Mouse (Mus musculus): ENCODE results near the gene Sardh. TPM values are rescaled to one million over a fixed set of nuclear protein-coding genes. Genes with fewer than 3 reads are reported as not detected.

Sardh gene
- polyA plus RNA-seq, 1 experiment from 2014 or later: 9.5 TPM

DNA sequence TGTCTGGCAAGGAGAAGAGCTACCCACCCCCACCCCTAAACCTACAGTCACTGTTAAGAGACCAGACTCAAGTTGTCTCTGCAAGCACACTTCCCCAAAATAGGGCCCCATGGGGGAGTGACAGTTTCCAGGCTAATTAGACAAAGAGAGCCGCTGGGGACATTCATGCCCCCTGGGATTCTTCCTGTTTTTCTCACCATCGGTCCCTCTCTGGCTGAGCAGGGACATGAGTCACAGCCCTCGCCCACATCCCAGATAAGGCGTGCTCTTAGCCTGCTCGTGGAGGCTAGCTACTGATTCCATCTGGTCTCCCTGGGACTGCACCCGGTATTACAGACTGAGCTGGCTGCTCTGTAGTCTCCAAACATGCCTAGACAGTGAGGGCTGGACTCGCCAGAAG lies 15.8 kb downstream of the Sardh start:
- no peak overlapping the region for H3K4me2 ChIP-seq (ENCODE audit: low read depth, low read length)
- H3K4me3 ChIP-seq (ENCODE audit: low read length): no peak overlapping the region
- no peak; the same call in 1 of the 2 replicates for ATAC-seq
- H3K36me3 ChIP-seq (ENCODE audit: control insufficient read depth, insufficient read depth, low read length): no peaks in the 10 kb centered on the region
- 0 out of 2 replicates have a peak overlapping the region, but pooled peaks have one; percentile 14 for H3K27ac ChIP-seq (ENCODE audit: low read length)
- no peak overlapping the region for H3K9ac ChIP-seq (ENCODE audit: low read depth, low read length)
- no peaks in the 10 kb centered on the region for H3K27me3 ChIP-seq (replicated peaks; ENCODE audit: control insufficient read depth, insufficient read depth, low read length)
- no peaks in the 10 kb centered on the region for H3K9me3 ChIP-seq (ENCODE audit: control insufficient read depth, low read length)
- whole genome bisulfite sequencing: 13% methylated on average over 7 of the region's 7 CpGs
- no peaks in the 10 kb centered on the region for H3K4me1 ChIP-seq (ENCODE audit: control insufficient read depth, insufficient read depth, low read length)

DNA sequence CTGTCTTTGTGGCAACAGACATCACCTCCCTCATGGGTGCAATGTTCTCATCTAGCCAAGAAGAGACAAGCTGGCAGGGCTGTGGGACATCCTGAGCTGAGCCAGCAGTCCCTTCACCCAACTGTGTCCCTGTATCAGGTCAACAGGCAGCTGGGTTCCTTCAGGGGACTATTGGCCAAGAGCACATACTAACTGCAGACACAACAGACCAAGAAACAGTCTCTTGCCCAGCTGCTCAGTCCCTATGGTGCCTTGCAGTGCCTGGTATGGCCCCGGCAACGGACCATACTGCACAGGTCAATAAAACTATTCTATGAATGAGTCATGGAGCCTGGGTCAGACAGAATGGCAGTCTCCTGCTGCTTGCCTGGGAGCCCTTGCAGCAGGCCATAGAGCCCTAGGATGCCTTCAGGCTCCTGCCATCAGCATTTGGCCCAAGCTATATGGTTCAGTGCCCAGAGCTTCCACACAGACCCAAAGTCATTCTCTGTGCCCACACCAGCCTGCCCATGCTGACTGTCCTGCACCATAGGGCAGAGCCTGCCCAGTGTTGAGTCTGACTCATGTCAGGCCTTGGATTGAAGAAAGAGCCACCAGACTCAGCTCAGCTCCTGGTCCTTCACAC lies 18.5 kb downstream of the Sardh start:
- WGBS: 68% methylated on average over 2 of the region's 2 CpGs
- H3K9me3 ChIP-seq (ENCODE audit: control insufficient read depth, low read length): no peaks in the 10 kb centered on the region
- no peaks in the 10 kb centered on the region for H3K4me1 ChIP-seq (ENCODE audit: control insufficient read depth, insufficient read depth, low read length)
- ATAC-seq: no peak
- H3K4me2 ChIP-seq (ENCODE audit: low read depth, low read length): no peak overlapping the region
- no peak overlapping the region for H3K9ac ChIP-seq (ENCODE audit: low read depth, low read length)
- H3K36me3 ChIP-seq (ENCODE audit: control insufficient read depth, insufficient read depth, low read length): no peaks in the 10 kb centered on the region
- no peak overlapping the region for H3K27ac ChIP-seq (ENCODE audit: low read length)
- no peaks in the 10 kb centered on the region for H3K27me3 ChIP-seq (replicated peaks; ENCODE audit: control insufficient read depth, insufficient read depth, low read length)
- no peak overlapping the region for H3K4me3 ChIP-seq (ENCODE audit: low read length)

- ATAC-seq: no peak
- WGBS: 77% methylated on average over 5 of the region's 5 CpGs
- no peak overlapping the region for H3K27ac ChIP-seq (ENCODE audit: low read length)
Measured at GRCm38 (mm10) chr2:27228809-27229480, 19.2 kb downstream of the Sardh start.

DNA sequence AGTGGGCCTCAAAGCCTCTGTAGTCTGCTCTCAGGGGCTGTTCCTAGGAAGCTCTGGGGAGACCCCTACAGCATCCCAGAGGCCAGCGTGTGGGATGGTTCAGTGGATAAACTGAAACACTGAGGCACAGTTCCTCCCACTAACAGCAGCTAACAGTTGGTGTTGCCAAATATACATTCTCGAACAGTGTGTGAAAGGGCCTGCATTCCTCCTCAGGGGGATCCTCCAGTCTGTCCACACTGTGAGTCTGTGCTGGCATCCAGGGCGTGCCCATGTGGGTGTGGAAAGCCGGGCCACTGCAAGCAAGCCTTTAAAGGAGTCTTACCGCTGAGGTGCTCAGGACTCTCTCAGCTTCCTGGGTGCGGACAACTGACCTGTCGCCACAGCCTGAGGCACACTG lies 21.6 kb downstream of the Sardh start:
- ATAC-seq: no peak
- 64% methylated on average over 7 of the region's 7 CpGs for WGBS

More at GRCm38 (mm10) chr2:27228809-27229480, 19.2 kb downstream of the Sardh start:
- H3K9ac ChIP-seq (ENCODE audit: low read depth, low read length): no peak overlapping the region
- no peaks in the 10 kb centered on the region for H3K9me3 ChIP-seq (ENCODE audit: control insufficient read depth, low read length)
- no peak overlapping the region for H3K4me3 ChIP-seq (ENCODE audit: low read length)
- H3K4me2 ChIP-seq (ENCODE audit: low read depth, low read length): no peak overlapping the region
- H3K27me3 ChIP-seq (replicated peaks; ENCODE audit: control insufficient read depth, insufficient read depth, low read length): no peaks in the 10 kb centered on the region
- H3K36me3 ChIP-seq (ENCODE audit: control insufficient read depth, insufficient read depth, low read length): no peaks in the 10 kb centered on the region
- H3K4me1 ChIP-seq (ENCODE audit: control insufficient read depth, insufficient read depth, low read length): no peaks in the 10 kb centered on the region

DNA sequence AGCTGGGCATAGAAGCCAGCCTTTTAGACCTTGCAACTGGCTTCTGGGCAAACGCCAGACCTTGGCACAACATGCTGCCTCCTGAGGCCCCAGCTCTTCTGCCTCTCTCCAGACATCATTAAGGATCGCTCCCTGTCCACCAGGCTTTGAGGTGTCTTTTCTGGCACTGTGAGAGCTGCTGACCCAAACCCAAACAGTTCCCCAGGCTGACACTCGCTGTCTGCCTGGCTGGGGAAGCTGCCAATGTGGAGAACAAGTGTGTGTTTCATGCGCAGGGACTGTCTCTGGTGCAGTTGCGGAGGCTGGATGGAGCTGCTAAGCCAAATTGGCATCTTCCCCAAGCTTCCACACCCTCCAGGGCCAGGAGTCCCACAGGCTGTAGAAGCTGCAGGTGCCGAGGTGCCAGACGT lies 25.1 kb downstream of the Sardh start:
- no peak overlapping the region for H3K9ac ChIP-seq (ENCODE audit: low read depth, low read length)
- 86% methylated on average over 7 of the region's 7 CpGs for WGBS

More for the DNA sequence above, 21.6 kb downstream of the Sardh start:
- Histone ChIP-seq H3K4me2 (ENCODE audit: low read depth, low read length) (no peak overlapping the region), H3K27me3 (replicated peaks; ENCODE audit: control insufficient read depth, insufficient read depth, low read length) (no peaks in the 10 kb centered on the region), H3K36me3 (ENCODE audit: control insufficient read depth, insufficient read depth, low read length) (no peaks in the 10 kb centered on the region), H3K9me3 (ENCODE audit: control insufficient read depth, low read length) (no peaks in the 10 kb centered on the region), H3K27ac (ENCODE audit: low read length) (no peak overlapping the region), H3K4me1 (ENCODE audit: control insufficient read depth, insufficient read depth, low read length) (no peaks in the 10 kb centered on the region), H3K9ac (ENCODE audit: low read depth, low read length) (0 out of 2 replicates have a peak overlapping the region, but pooled peaks have one; percentile 13), H3K4me3 (ENCODE audit: low read length) (no peak overlapping the region)

GRCm38 (mm10) chr2:27218569-27218968 lies 29.6 kb downstream of the Sardh start:
- Histone ChIP-seq H3K9ac (ENCODE audit: low read depth, low read length) (no peak overlapping the region), H3K9me3 (ENCODE audit: control insufficient read depth, low read length) (no peaks in the 10 kb centered on the region), H3K27me3 (replicated peaks; ENCODE audit: control insufficient read depth, insufficient read depth, low read length) (no peaks in the 10 kb centered on the region), H3K36me3 (ENCODE audit: control insufficient read depth, insufficient read depth, low read length) (0 out of 2 replicates have a peak, but pooled peaks cover 3% of the 10 kb centered on the region), H3K4me2 (ENCODE audit: low read depth, low read length) (no peak overlapping the region), H3K4me1 (ENCODE audit: control insufficient read depth, insufficient read depth, low read length) (no peaks in the 10 kb centered on the region), H3K4me3 (ENCODE audit: low read length) (no peak overlapping the region), H3K27ac (ENCODE audit: low read length) (no peak overlapping the region)
- no peak for ATAC-seq
- 92% methylated on average over 8 of the region's 8 CpGs for WGBS

More for the DNA sequence above, 25.1 kb downstream of the Sardh start:
- Histone ChIP-seq H3K36me3 (ENCODE audit: control insufficient read depth, insufficient read depth, low read length) (0 out of 2 replicates have a peak, but pooled peaks cover 3% of the 10 kb centered on the region), H3K27me3 (replicated peaks; ENCODE audit: control insufficient read depth, insufficient read depth, low read length) (no peaks in the 10 kb centered on the region), H3K4me3 (ENCODE audit: low read length) (no peak overlapping the region), H3K9me3 (ENCODE audit: control insufficient read depth, low read length) (no peaks in the 10 kb centered on the region), H3K27ac (ENCODE audit: low read length) (no peak overlapping the region), H3K4me1 (ENCODE audit: control insufficient read depth, insufficient read depth, low read length) (no peaks in the 10 kb centered on the region), H3K4me2 (ENCODE audit: low read depth, low read length) (no peak overlapping the region)
- ATAC-seq: no peak

GRCm38 (mm10) chr2:27218121-27218544 lies 30.0 kb downstream of the Sardh start:
- 84% methylated on average over 2 of the region's 2 CpGs for WGBS
- no peaks in the 10 kb centered on the region for H3K27me3 ChIP-seq (replicated peaks; ENCODE audit: control insufficient read depth, insufficient read depth, low read length)
- H3K4me3 ChIP-seq (ENCODE audit: low read length): no peak overlapping the region
- 0 out of 2 replicates have a peak, but pooled peaks cover 3% of the 10 kb centered on the region for H3K36me3 ChIP-seq (ENCODE audit: control insufficient read depth, insufficient read depth, low read length)
- H3K4me2 ChIP-seq (ENCODE audit: low read depth, low read length): no peak overlapping the region
- H3K9me3 ChIP-seq (ENCODE audit: control insufficient read depth, low read length): no peaks in the 10 kb centered on the region
- no peak overlapping the region for H3K9ac ChIP-seq (ENCODE audit: low read depth, low read length)
- H3K4me1 ChIP-seq (ENCODE audit: control insufficient read depth, insufficient read depth, low read length): no peaks in the 10 kb centered on the region
- no peak for ATAC-seq
- no peak overlapping the region for H3K27ac ChIP-seq (ENCODE audit: low read length)

GRCm38 (mm10) chr2:27215537-27215936 lies 32.6 kb downstream of the Sardh start:
- H3K27ac ChIP-seq (ENCODE audit: low read length): no peak overlapping the region
- 80% methylated on average over 2 of the region's 2 CpGs for WGBS
- H3K27me3 ChIP-seq (replicated peaks; ENCODE audit: control insufficient read depth, insufficient read depth, low read length): no peaks in the 10 kb centered on the region
- H3K4me3 ChIP-seq (ENCODE audit: low read length): no peak overlapping the region
- H3K36me3 ChIP-seq (ENCODE audit: control insufficient read depth, insufficient read depth, low read length): 0 out of 2 replicates have a peak, but pooled peaks cover 3% of the 10 kb centered on the region
- H3K4me1 ChIP-seq (ENCODE audit: control insufficient read depth, insufficient read depth, low read length): no peaks in the 10 kb centered on the region
- no peak for ATAC-seq
- no peak overlapping the region for H3K9ac ChIP-seq (ENCODE audit: low read depth, low read length)
- H3K9me3 ChIP-seq (ENCODE audit: control insufficient read depth, low read length): no peaks in the 10 kb centered on the region
- no peak overlapping the region for H3K4me2 ChIP-seq (ENCODE audit: low read depth, low read length)

DNA sequence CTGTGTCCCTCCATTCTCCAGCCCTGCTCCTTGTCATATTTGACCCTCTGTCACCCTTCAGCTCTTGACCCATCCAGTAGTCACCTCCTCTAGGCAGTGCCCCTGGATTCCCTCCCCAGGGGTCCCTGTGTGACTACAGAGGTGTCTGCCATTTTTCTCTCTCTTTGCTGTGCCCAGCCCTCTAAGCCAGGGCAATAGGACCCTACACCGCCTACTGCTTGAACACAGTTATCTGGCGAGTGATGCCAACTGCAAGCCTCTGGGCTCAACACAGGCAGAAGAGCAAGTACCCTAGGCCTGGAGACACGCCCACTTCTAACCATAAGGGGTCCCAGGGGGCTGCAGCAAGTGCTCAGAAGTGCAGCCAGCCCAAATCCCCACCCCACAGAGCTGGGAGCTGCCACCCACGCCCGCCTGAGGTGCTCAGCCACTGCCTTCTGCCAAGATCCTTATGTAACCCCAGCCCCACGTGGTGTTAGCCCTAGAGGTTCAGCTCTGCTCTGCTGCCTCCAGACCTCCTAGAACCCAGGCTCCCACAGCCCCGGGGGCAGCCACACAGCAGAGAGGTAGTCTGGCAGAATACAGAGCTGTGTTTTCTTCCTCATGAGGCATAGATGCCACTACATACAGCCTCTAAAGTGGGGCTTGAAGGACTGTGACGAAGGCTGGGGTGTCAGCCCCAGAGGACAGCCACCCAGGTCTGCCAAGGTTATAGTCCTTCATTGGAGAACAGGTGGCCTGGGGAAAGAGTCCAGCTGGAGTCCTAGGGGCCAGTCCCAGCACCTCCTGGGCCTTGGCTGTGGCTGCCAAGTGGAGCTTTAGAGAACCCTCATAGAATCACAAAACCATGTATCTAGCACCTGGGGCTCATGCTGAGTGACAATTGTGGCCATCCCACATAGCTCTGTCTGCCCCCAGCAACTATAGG lies 35.9 kb downstream of the Sardh start:
- WGBS: 65% methylated on average over 8 of the region's 8 CpGs
- Histone ChIP-seq H3K9me3 (ENCODE audit: control insufficient read depth, low read length) (no peaks in the 10 kb centered on the region), H3K4me1 (ENCODE audit: control insufficient read depth, insufficient read depth, low read length) (0 out of 2 replicates have a peak, but pooled peaks cover 3% of the 10 kb centered on the region), H3K27me3 (replicated peaks; ENCODE audit: control insufficient read depth, insufficient read depth, low read length) (no peaks in the 10 kb centered on the region), H3K27ac (ENCODE audit: low read length) (no peak overlapping the region), H3K36me3 (ENCODE audit: control insufficient read depth, insufficient read depth, low read length) (no peaks in the 10 kb centered on the region), H3K9ac (ENCODE audit: low read depth, low read length) (no peak overlapping the region), H3K4me3 (ENCODE audit: low read length) (no peak overlapping the region), H3K4me2 (ENCODE audit: low read depth, low read length) (no peak overlapping the region)
- no peak for ATAC-seq
